ENCODE assay signal across 27 mouse cellular contexts in genomic region chr1:152125451-152125850, GRCm38 (mm10).
"Had no signal": no experiment of that assay in that cellular context is flagged by ENCODE, and none has a peak within 500 bp of the region (broad histone marks: within the 10 kb centered on the region; RNA-seq: fewer than 3 reads in every experiment).

No protein-coding gene starts in this region.

- H3K9ac ChIP-seq: embryonic facial prominence, embryonic 12.5 days; embryonic facial prominence, embryonic 13.5 days; embryonic facial prominence, embryonic 15.5 days; forebrain, embryonic 12.5 days; forebrain, embryonic 13.5 days; forebrain, embryonic 15.5 days; forebrain, postnatal 0 days had no signal

- H3K27me3 ChIP-seq: embryonic facial prominence, embryonic 12.5 days; embryonic facial prominence, embryonic 13.5 days; embryonic facial prominence, embryonic 15.5 days; forebrain, embryonic 12.5 days; forebrain, embryonic 13.5 days; forebrain, embryonic 15.5 days had no signal

- DNase-seq: cerebellum, adult 9-11 months; cerebellum, postnatal 10 days; cerebellum, postnatal 14 days; cerebellum, postnatal 25 days; cerebellum, postnatal 36 days; forebrain, postnatal 0 days; gastrocnemius, adult 2 months; gastrocnemius, postnatal 10 days; gastrocnemius, postnatal 14 days; gastrocnemius, postnatal 25 days; gastrocnemius, postnatal 36 days; heart, adult 11 months; heart, adult 18-20 months; heart, adult 2 months had no signal

- H3K4me1 ChIP-seq: embryonic facial prominence, embryonic 10.5 days; embryonic facial prominence, embryonic 12.5 days; forebrain, embryonic 10.5 days; forebrain, embryonic 12.5 days had no signal

- H3K36me3 ChIP-seq: embryonic facial prominence, embryonic 10.5 days; embryonic facial prominence, embryonic 12.5 days; embryonic facial prominence, embryonic 13.5 days; embryonic facial prominence, embryonic 15.5 days; forebrain, embryonic 10.5 days; forebrain, embryonic 12.5 days; forebrain, embryonic 15.5 days; heart, embryonic 10.5 days had no signal

- H3K27ac ChIP-seq: embryonic facial prominence, embryonic 10.5 days; embryonic facial prominence, embryonic 12.5 days; embryonic facial prominence, embryonic 13.5 days; embryonic facial prominence, embryonic 15.5 days; forebrain, embryonic 10.5 days; forebrain, embryonic 12.5 days; forebrain, embryonic 13.5 days; forebrain, embryonic 15.5 days; gastrocnemius, adult 2 months; heart, adult 2 months; heart, embryonic 10.5 days had no signal

- H3K4me3 ChIP-seq: embryonic facial prominence, embryonic 10.5 days; embryonic facial prominence, embryonic 12.5 days; embryonic facial prominence, embryonic 13.5 days; embryonic facial prominence, embryonic 15.5 days; erythroblast, embryonic 14.5 days; forebrain, embryonic 10.5 days; forebrain, embryonic 12.5 days; forebrain, embryonic 13.5 days; forebrain, embryonic 15.5 days; gastrocnemius, adult 2 months; heart, adult 2 months; heart, embryonic 10.5 days had no signal

- H3K9me3 ChIP-seq: embryonic facial prominence, embryonic 10.5 days; embryonic facial prominence, embryonic 12.5 days; embryonic facial prominence, embryonic 13.5 days; embryonic facial prominence, embryonic 15.5 days; forebrain, embryonic 10.5 days; forebrain, embryonic 12.5 days; forebrain, embryonic 13.5 days; forebrain, embryonic 15.5 days; heart, embryonic 10.5 days had no signal

- H3K4me2 ChIP-seq: embryonic facial prominence, embryonic 12.5 days; embryonic facial prominence, embryonic 13.5 days; embryonic facial prominence, embryonic 15.5 days; forebrain, embryonic 12.5 days; forebrain, embryonic 13.5 days; forebrain, embryonic 15.5 days; heart, embryonic 11.5 days had no signal

- ATAC-seq: forebrain, embryonic 13.5 days; forebrain, embryonic 14.5 days; forebrain, embryonic 15.5 days; forebrain, embryonic 16.5 days; forebrain, postnatal 0 days had no signal
